Mouse (Mus musculus): Measurements from ENCODE around the gene 6820408C15Rik. TPM values are rescaled to one million over a fixed set of nuclear protein-coding genes. Genes with fewer than 3 reads are reported as not detected.

Gene 6820408C15Rik
- polyA plus RNA-seq, 1 experiment from 2014 or later = 0.51 TPM

GRCm38 (mm10) chr2:152398691-152399090 is 16.7 kb upstream of the 6820408C15Rik start:
- Histone ChIP-seq H3K36me3 (ENCODE audit: control insufficient read depth, insufficient read depth, low read length) (peaks cover 15% of the 10 kb centered on the region; the same call in 1 of the 2 replicates), H3K4me1 (replicated peaks; ENCODE audit: control insufficient read depth, insufficient read depth, low read length) (peaks cover 22% of the 10 kb centered on the region), H3K4me2 (ENCODE audit: low read length) (peak overlapping the region; percentile 91), H3K27ac (ENCODE audit: low read depth) (peak overlapping the region; percentile 99), H3K27me3 (replicated peaks; ENCODE audit: control insufficient read depth, insufficient read depth, low read length) (no peaks in the 10 kb centered on the region), H3K4me3 (ENCODE audit: low read depth, low read length) (peak overlapping the region; percentile 82), H3K9me3 (ENCODE audit: control insufficient read depth, low read length) (no peaks in the 10 kb centered on the region), H3K9ac (ENCODE audit: low read length) (peak overlapping the region; percentile 95)
- DNase-seq (ENCODE audit: low spot score) = peak; percentile 96
- peak; percentile 84 for ATAC-seq (replicated peaks; ENCODE audit: low FRiP score, low TSS enrichment, low read depth)
- under 1% methylated on average over 38 of the region's 38 CpGs for whole genome bisulfite sequencing

- peaks cover 18% of the 10 kb centered on the region for H3K4me1 ChIP-seq (replicated peaks; ENCODE audit: control insufficient read depth, insufficient read depth, low read length)
- ATAC-seq (replicated peaks; ENCODE audit: low FRiP score, low TSS enrichment, low read depth) = peak; percentile 3; the same call in 1 of the 2 replicates
- peak overlapping the region; percentile 95 for H3K9ac ChIP-seq (ENCODE audit: low read length)
- peak overlapping the region; percentile 99 for H3K27ac ChIP-seq (ENCODE audit: low read depth)
- H3K27me3 ChIP-seq (replicated peaks; ENCODE audit: control insufficient read depth, insufficient read depth, low read length) = no peaks in the 10 kb centered on the region
- WGBS = 2% methylated on average over 13 of the region's 13 CpGs
- peaks cover 10% of the 10 kb centered on the region; the same call in 1 of the 2 replicates for H3K36me3 ChIP-seq (ENCODE audit: control insufficient read depth, insufficient read depth, low read length)
- DNase-seq (ENCODE audit: low spot score) = no peak
- no peaks in the 10 kb centered on the region for H3K9me3 ChIP-seq (ENCODE audit: control insufficient read depth, low read length)
- H3K4me2 ChIP-seq (ENCODE audit: low read length) = peak overlapping the region; percentile 91
- H3K4me3 ChIP-seq (ENCODE audit: low read depth, low read length) = peak overlapping the region; percentile 82
Measured at GRCm38 (mm10) chr2:152399122-152399542, 16.3 kb upstream of the 6820408C15Rik start.

DNA sequence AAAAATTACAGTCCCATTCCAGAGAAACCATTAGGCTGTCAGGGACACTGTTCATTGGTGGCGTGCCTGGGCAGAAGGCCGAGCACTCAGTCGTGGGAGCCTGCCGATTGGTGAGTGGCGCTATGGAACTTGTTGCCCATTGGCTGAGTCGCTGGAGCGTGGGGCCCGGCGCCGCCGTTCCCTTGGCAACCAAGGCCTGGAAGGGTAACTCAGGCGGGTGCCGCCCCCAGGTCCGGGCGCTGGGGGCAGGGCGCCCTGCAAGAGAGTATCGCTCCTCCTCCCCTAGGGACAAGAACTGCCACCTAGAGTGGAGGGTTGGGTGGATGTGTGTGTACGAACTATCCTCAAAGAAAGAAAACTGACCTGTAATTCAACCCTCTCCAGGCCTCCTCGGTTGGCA is 9.3 kb upstream of the 6820408C15Rik start:
- DNase-seq (ENCODE audit: low spot score) = peak; percentile 94
- no peaks in the 10 kb centered on the region for H3K36me3 ChIP-seq (ENCODE audit: control insufficient read depth, insufficient read depth, low read length)
- H3K27me3 ChIP-seq (replicated peaks; ENCODE audit: control insufficient read depth, insufficient read depth, low read length) = no peaks in the 10 kb centered on the region
- peaks cover 28% of the 10 kb centered on the region for H3K4me1 ChIP-seq (replicated peaks; ENCODE audit: control insufficient read depth, insufficient read depth, low read length)
- under 1% methylated on average over 19 of the region's 19 CpGs for WGBS
- H3K27ac ChIP-seq (ENCODE audit: low read depth) = peak overlapping the region; percentile 70
- H3K4me3 ChIP-seq (ENCODE audit: low read depth, low read length) = peak overlapping the region; percentile 37
- peak overlapping the region; percentile 23 for H3K9ac ChIP-seq (ENCODE audit: low read length)
- no peaks in the 10 kb centered on the region for H3K9me3 ChIP-seq (ENCODE audit: control insufficient read depth, low read length)
- ATAC-seq (replicated peaks; ENCODE audit: low FRiP score, low TSS enrichment, low read depth) = peak; percentile 90
- peak overlapping the region; percentile 72 for H3K4me2 ChIP-seq (ENCODE audit: low read length)

DNA sequence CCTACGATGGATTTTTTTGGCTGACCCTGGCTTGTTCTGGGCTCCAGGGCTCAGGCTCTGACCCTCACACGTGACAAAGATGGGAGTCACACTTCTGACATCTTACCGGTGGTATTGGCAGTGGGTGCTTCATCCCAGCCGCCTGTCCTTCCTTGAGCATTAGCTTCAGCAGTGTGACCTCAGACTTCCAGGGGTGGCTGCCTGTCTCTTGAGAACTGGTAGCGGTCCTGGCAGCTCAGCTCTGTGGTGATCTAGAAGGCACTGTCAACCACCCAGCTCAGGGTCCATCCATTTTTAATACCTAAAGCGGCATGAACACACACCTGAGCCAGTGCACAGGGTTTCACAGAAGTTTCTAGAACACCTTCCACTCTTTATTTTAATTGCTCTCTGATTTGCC is 5.6 kb upstream of the 6820408C15Rik start:
- Histone ChIP-seq H3K27ac (ENCODE audit: low read depth) (peak overlapping the region; percentile 98), H3K9ac (ENCODE audit: low read length) (no peak overlapping the region), H3K9me3 (ENCODE audit: control insufficient read depth, low read length) (no peaks in the 10 kb centered on the region), H3K4me1 (replicated peaks; ENCODE audit: control insufficient read depth, insufficient read depth, low read length) (peaks cover 40% of the 10 kb centered on the region), H3K36me3 (ENCODE audit: control insufficient read depth, insufficient read depth, low read length) (no peaks in the 10 kb centered on the region), H3K4me2 (ENCODE audit: low read length) (no peak overlapping the region), H3K27me3 (replicated peaks; ENCODE audit: control insufficient read depth, insufficient read depth, low read length) (no peaks in the 10 kb centered on the region), H3K4me3 (ENCODE audit: low read depth, low read length) (no peak overlapping the region)
- no peak for DNase-seq (ENCODE audit: low spot score)
- WGBS = 72% methylated on average over 6 of the region's 6 CpGs
- ATAC-seq (replicated peaks; ENCODE audit: low FRiP score, low TSS enrichment, low read depth) = no peak

GRCm38 (mm10) chr2:152410971-152411371 is 4.4 kb upstream of the 6820408C15Rik start:
- ATAC-seq (replicated peaks; ENCODE audit: low FRiP score, low TSS enrichment, low read depth) = peak; percentile 74
- Histone ChIP-seq H3K36me3 (ENCODE audit: control insufficient read depth, insufficient read depth, low read length) (no peaks in the 10 kb centered on the region), H3K4me1 (replicated peaks; ENCODE audit: control insufficient read depth, insufficient read depth, low read length) (peaks cover 42% of the 10 kb centered on the region), H3K9ac (ENCODE audit: low read length) (peak overlapping the region; percentile 99), H3K27ac (ENCODE audit: low read depth) (peak overlapping the region; percentile 98), H3K9me3 (ENCODE audit: control insufficient read depth, low read length) (peaks cover 3% of the 10 kb centered on the region; the same call in 1 of the 2 replicates), H3K4me3 (ENCODE audit: low read depth, low read length) (peak overlapping the region; percentile 96), H3K27me3 (replicated peaks; ENCODE audit: control insufficient read depth, insufficient read depth, low read length) (no peaks in the 10 kb centered on the region), H3K4me2 (ENCODE audit: low read length) (peak overlapping the region; percentile 92)
- peak; percentile 90 for DNase-seq (ENCODE audit: low spot score)
- WGBS = under 1% methylated on average over 15 of the region's 15 CpGs

DNA sequence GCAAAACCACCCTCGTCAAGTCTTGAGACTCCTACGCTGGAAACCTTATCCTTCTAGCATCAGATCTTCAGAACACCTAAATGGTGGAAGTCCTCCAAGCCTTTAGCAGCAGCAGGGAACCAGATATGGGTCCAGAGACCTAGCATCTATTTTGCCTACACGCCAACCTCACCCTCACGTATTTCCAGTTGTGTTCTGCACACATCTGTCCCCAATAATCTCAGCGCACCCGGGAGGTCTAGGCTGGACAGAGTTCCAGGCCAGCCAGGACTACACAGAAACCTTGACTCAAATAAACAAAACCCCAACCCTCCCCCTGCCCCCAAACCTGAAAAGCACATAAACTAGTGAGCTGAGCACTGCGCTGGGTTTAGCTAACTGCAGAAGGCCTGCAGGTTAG is 3.9 kb upstream of the 6820408C15Rik start:
- Histone ChIP-seq H3K4me1 (replicated peaks; ENCODE audit: control insufficient read depth, insufficient read depth, low read length) (peaks cover 40% of the 10 kb centered on the region), H3K27ac (ENCODE audit: low read depth) (peak overlapping the region; percentile 98), H3K4me2 (ENCODE audit: low read length) (peak overlapping the region; percentile 92), H3K9ac (ENCODE audit: low read length) (peak overlapping the region; percentile 99), H3K36me3 (ENCODE audit: control insufficient read depth, insufficient read depth, low read length) (no peaks in the 10 kb centered on the region), H3K27me3 (replicated peaks; ENCODE audit: control insufficient read depth, insufficient read depth, low read length) (no peaks in the 10 kb centered on the region), H3K4me3 (ENCODE audit: low read depth, low read length) (peak overlapping the region; percentile 96), H3K9me3 (ENCODE audit: control insufficient read depth, low read length) (peaks cover 8% of the 10 kb centered on the region; the same call in 1 of the 2 replicates)
- 7% methylated on average over 7 of the region's 7 CpGs for WGBS
- no peak for ATAC-seq (replicated peaks; ENCODE audit: low FRiP score, low TSS enrichment, low read depth)
- peak; percentile 70 for DNase-seq (ENCODE audit: low spot score)

- H3K4me1 ChIP-seq (replicated peaks; ENCODE audit: control insufficient read depth, insufficient read depth, low read length) = peaks cover 37% of the 10 kb centered on the region
- no peak for ATAC-seq (replicated peaks; ENCODE audit: low FRiP score, low TSS enrichment, low read depth)
- H3K4me3 ChIP-seq (ENCODE audit: low read depth, low read length) = peak overlapping the region; percentile 96
- peak overlapping the region; percentile 92 for H3K4me2 ChIP-seq (ENCODE audit: low read length)
- WGBS = 6% methylated on average over 15 of the region's 15 CpGs
- H3K27me3 ChIP-seq (replicated peaks; ENCODE audit: control insufficient read depth, insufficient read depth, low read length) = no peaks in the 10 kb centered on the region
- H3K27ac ChIP-seq (ENCODE audit: low read depth) = peak overlapping the region; percentile 98
- peak; percentile 69 for DNase-seq (ENCODE audit: low spot score)
- peak overlapping the region; percentile 99 for H3K9ac ChIP-seq (ENCODE audit: low read length)
- H3K9me3 ChIP-seq (ENCODE audit: control insufficient read depth, low read length) = peaks cover 8% of the 10 kb centered on the region; the same call in 1 of the 2 replicates
- H3K36me3 ChIP-seq (ENCODE audit: control insufficient read depth, insufficient read depth, low read length) = no peaks in the 10 kb centered on the region
Measured at GRCm38 (mm10) chr2:152412526-152413157, 2.7 kb upstream of the 6820408C15Rik start.

- DNase-seq (ENCODE audit: low spot score) = no peak
Measured at GRCm38 (mm10) chr2:152413158-152413764, 2.1 kb upstream of the 6820408C15Rik start.

More at GRCm38 (mm10) chr2:152413158-152413764, 2.1 kb upstream of the 6820408C15Rik start:
- H3K4me2 ChIP-seq (ENCODE audit: low read length) = peak overlapping the region; percentile 92
- no peaks in the 10 kb centered on the region for H3K27me3 ChIP-seq (replicated peaks; ENCODE audit: control insufficient read depth, insufficient read depth, low read length)
- peak overlapping the region; percentile 96 for H3K4me3 ChIP-seq (ENCODE audit: low read depth, low read length)
- peak overlapping the region; percentile 98 for H3K27ac ChIP-seq (ENCODE audit: low read depth)
- no peaks in the 10 kb centered on the region for H3K36me3 ChIP-seq (ENCODE audit: control insufficient read depth, insufficient read depth, low read length)
- H3K9ac ChIP-seq (ENCODE audit: low read length) = peak overlapping the region; percentile 99
- H3K4me1 ChIP-seq (replicated peaks; ENCODE audit: control insufficient read depth, insufficient read depth, low read length) = peaks cover 37% of the 10 kb centered on the region
- WGBS = 2% methylated on average over 21 of the region's 21 CpGs
- ATAC-seq (replicated peaks; ENCODE audit: low FRiP score, low TSS enrichment, low read depth) = no peak
- peaks cover 8% of the 10 kb centered on the region; the same call in 1 of the 2 replicates for H3K9me3 ChIP-seq (ENCODE audit: control insufficient read depth, low read length)

Measured in intestine, embryonic 14.5 days (tissue).